Mouse (Mus musculus): Measurements from ENCODE around the gene Rrp1.

DNA sequence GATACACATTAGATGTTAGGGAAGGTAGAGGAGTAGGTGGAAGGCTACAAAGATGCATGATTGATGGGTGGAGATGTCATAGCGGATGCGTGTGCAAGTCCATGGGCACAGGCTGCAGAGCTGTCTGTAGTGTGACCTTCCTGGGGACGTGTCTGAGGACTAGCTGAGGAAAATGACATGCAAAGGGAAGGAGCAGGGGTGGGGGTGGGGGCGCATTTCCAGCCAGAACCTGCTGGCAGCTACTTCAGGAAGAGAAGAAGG is 16.3 kb downstream of the Rrp1 start:
- TF ChIP-seq CTCF (IDR thresholded peaks at IDR 0.05; ENCODE audit: low read depth) (no peak), EP300 (IDR thresholded peaks at IDR 0.05; ENCODE audit: low read depth) (no peak)
